Mouse (Mus musculus) kidney, postnatal 36 days (tissue): ENCODE measurements around the gene Adra1b.

Experiments used
- DNase-seq, 2 experiments: peaks; one replicate each; pipeline ENCODE4 v3.0.0; 2021 to 2022; ENCODE audit warnings: mixed read lengths in 2 of 2

Gene Adra1b

GRCm38 (mm10) chr11:43892546-43892945, 8.5 kb downstream of the Adra1b start:
- no peak for DNase-seq

- peak; percentile 87 to 94 for DNase-seq
Observed at GRCm38 (mm10) chr11:43891457-43891856, 9.6 kb downstream of the Adra1b start.

- DNase-seq: no peak
Observed at GRCm38 (mm10) chr11:43889208-43889915, 11.6 kb downstream of the Adra1b start.

GRCm38 (mm10) chr11:43888736-43889135, 12.3 kb downstream of the Adra1b start:
- DNase-seq: peak; percentile 56 to 75

GRCm38 (mm10) chr11:43887597-43887996, 13.4 kb downstream of the Adra1b start:
- no peak for DNase-seq

GRCm38 (mm10) chr11:43884521-43884920, 16.5 kb downstream of the Adra1b start:
- DNase-seq: no peak

GRCm38 (mm10) chr11:43883641-43884181, 17.3 kb downstream of the Adra1b start:
- no peak for DNase-seq

- no peak for DNase-seq
Observed at GRCm38 (mm10) chr11:43877211-43877610, 23.8 kb downstream of the Adra1b start.

GRCm38 (mm10) chr11:43867721-43868281, 33.2 kb downstream of the Adra1b start:
- DNase-seq: no peak

- DNase-seq: no peak
Observed at GRCm38 (mm10) chr11:43865298-43866165, 35.5 kb downstream of the Adra1b start.

- DNase-seq: no peak
Observed at GRCm38 (mm10) chr11:43853046-43853445, 48.0 kb downstream of the Adra1b start.

GRCm38 (mm10) chr11:43848056-43848455, 53.0 kb downstream of the Adra1b start:
- DNase-seq: no peak

- no peak for DNase-seq
Observed at GRCm38 (mm10) chr11:43841596-43841995, 59.4 kb downstream of the Adra1b start.

- DNase-seq: no peak
Observed at GRCm38 (mm10) chr11:43840491-43840890, 60.5 kb downstream of the Adra1b start.

- DNase-seq: peak; percentile 63 to 86
Observed at GRCm38 (mm10) chr11:43835880-43836740, 64.9 kb downstream of the Adra1b start.

GRCm38 (mm10) chr11:43835456-43835855, 65.6 kb downstream of the Adra1b start:
- DNase-seq: no peak

GRCm38 (mm10) chr11:43834531-43834930, 66.5 kb downstream of the Adra1b start:
- DNase-seq: no peak

- no peak for DNase-seq
Observed at GRCm38 (mm10) chr11:43831530-43831929, 69.5 kb downstream of the Adra1b start.

GRCm38 (mm10) chr11:43826769-43827168, 74.2 kb downstream of the Adra1b start:
- DNase-seq: no peak

- no peak for DNase-seq
Observed at GRCm38 (mm10) chr11:43823349-43823748, 77.7 kb downstream of the Adra1b start.

- DNase-seq: no peak
Observed at GRCm38 (mm10) chr11:43820552-43821460, 80.2 kb downstream of the Adra1b start.
